Mouse (Mus musculus) C2C12 (cell line): ENCODE results near the gene Gsto1. TPM values are rescaled to one million over a fixed set of nuclear protein-coding genes. Genes with fewer than 3 reads are reported as not detected.

Experiments
- H3K27me3 ChIP-seq: one replicate; pipeline ENCODE4 v1.6.1; 2011; ENCODE audit not compliant: control insufficient read depth, insufficient read depth, insufficient read length
- H3K36me3 ChIP-seq: one replicate; pipeline ENCODE4 v1.6.1; 2011; ENCODE audit not compliant: control insufficient read depth, insufficient read depth
- H3K4me3 ChIP-seq: one replicate; pipeline ENCODE4 v1.5.1; 2011; ENCODE audit warnings: mild to moderate bottlenecking, control low read depth; ENCODE audit not compliant: poor library complexity, insufficient read depth, severe bottlenecking
- H3K79me2 ChIP-seq: one replicate; pipeline ENCODE4 v1.6.1; 2011; ENCODE audit not compliant: control insufficient read depth, insufficient read depth
- H3K79me3 ChIP-seq: one replicate; pipeline ENCODE4 v1.6.1; 2011; ENCODE audit warnings: low read depth, control low read depth
- H3ac ChIP-seq: one replicate; pipeline ENCODE3; 2011; ENCODE audit warnings: low read depth; ENCODE audit not compliant: control insufficient read depth, insufficient read length
- CEBPB ChIP-seq: IDR thresholded peaks from one replicate; pipeline ENCODE4 v1.6.1; 2011; ENCODE audit warnings: low read depth, mild to moderate bottlenecking, control low read depth, moderate library complexity
- CTCF ChIP-seq: IDR thresholded peaks from one replicate; pipeline ENCODE4 v1.5.1; 2011; ENCODE audit not compliant: control insufficient read depth, insufficient read depth, insufficient read length
- FOSL1 ChIP-seq: IDR thresholded peaks from one replicate; pipeline ENCODE4 v1.8.0; 2011; ENCODE audit warnings: mild to moderate bottlenecking, low read length; ENCODE audit not compliant: poor library complexity, insufficient read depth, severe bottlenecking
- MAX ChIP-seq: IDR thresholded peaks from one replicate; pipeline ENCODE4 v1.6.1; 2011; ENCODE audit warnings: mild to moderate bottlenecking, control low read depth
- MYOD1 ChIP-seq: IDR thresholded peaks from one replicate; pipeline ENCODE4 v1.6.1; 2011; ENCODE audit warnings: low read depth; ENCODE audit not compliant: control insufficient read depth, insufficient read length
- MYOG ChIP-seq: IDR thresholded peaks from one replicate; pipeline ENCODE4 v1.6.1; 2011; ENCODE audit not compliant: control insufficient read depth, insufficient read length; ENCODE audit errors: extremely low read depth
- USF1 ChIP-seq: IDR thresholded peaks from one replicate; pipeline ENCODE4 v1.6.1; 2011; ENCODE audit warnings: low read depth, mild to moderate bottlenecking, control low read depth, moderate library complexity
- polyA plus RNA-seq: library from polyadenylated mRNA; unstranded; fragments of >200 nt; fragmentation: generic; extraction: Trizol; gene quantifications from one replicate; pipeline ENCODE4 v1.2.1, GENCODE M21; 2012; ENCODE audit warnings: missing spikeins

Gene Gsto1
- polyA plus RNA-seq, 1 experiment: 272 TPM

DNA sequence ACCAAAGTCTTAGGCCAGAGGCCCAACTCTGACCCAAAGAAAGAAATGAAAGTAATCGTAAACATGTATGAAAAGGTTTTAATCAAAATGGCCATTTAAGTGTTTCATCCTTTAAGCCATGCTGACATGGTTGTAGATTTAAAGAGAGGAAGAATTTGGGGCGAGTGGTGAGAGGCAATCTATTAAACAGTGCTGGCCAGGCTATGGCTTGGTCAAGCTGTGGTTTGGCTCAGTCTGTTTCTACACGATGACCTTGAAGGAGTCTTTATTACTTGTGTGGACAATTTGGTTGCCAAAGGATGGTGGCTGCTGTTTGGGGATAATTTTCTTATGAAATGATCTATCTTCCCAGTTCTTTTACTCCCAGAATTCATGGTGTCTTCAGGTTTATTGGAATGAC lies 1.7 kb upstream of the Gsto1 start:
- Histone ChIP-seq H3K79me2 (peaks cover 31% of the 10 kb centered on the region), H3K79me3 (peaks cover 18% of the 10 kb centered on the region), H3K27me3 (no peaks in the 10 kb centered on the region), H3K36me3 (peaks cover 8% of the 10 kb centered on the region), H3K4me3 (no peak overlapping the region), H3ac (no peak overlapping the region)
- TF ChIP-seq FOSL1 (no peak), MYOG (no peak), CEBPB (no peak), USF1 (no peak), MYOD1 (no peak), MAX (no peak), CTCF (no peak)

GRCm38 (mm10) chr19:47853951-47854795 lies 597 bp upstream of the Gsto1 start:
- Histone ChIP-seq H3K27me3 (no peaks in the 10 kb centered on the region), H3ac (peak overlapping the region; percentile 36)

GRCm38 (mm10) chr19:47857957-47858942 lies 3.5 kb downstream of the Gsto1 start:
- Histone ChIP-seq H3K79me2 (peaks cover 41% of the 10 kb centered on the region), H3K79me3 (peaks cover 19% of the 10 kb centered on the region), H3K27me3 (no peaks in the 10 kb centered on the region), H3ac (no peak overlapping the region), H3K36me3 (peaks cover 47% of the 10 kb centered on the region), H3K4me3 (no peak overlapping the region)
- TF ChIP-seq FOSL1 (no peak), CEBPB (no peak), MYOD1 (no peak), USF1 (no peak), MYOG (no peak), MAX (no peak)

More at GRCm38 (mm10) chr19:47853951-47854795, 597 bp upstream of the Gsto1 start:
- TF ChIP-seq MYOG: no peak
- peak; percentile 46 for TF ChIP-seq FOSL1
- no peak for TF ChIP-seq CTCF
- TF ChIP-seq USF1: no peak
- peaks cover 41% of the 10 kb centered on the region for H3K79me2 ChIP-seq
- H3K36me3 ChIP-seq: peaks cover 18% of the 10 kb centered on the region
- peaks cover 18% of the 10 kb centered on the region for H3K79me3 ChIP-seq
- peak overlapping the region; percentile 75 for H3K4me3 ChIP-seq

- no peaks in the 10 kb centered on the region for H3K27me3 ChIP-seq
- no peak overlapping the region for H3K4me3 ChIP-seq
- peaks cover 41% of the 10 kb centered on the region for H3K79me2 ChIP-seq
- peaks cover 19% of the 10 kb centered on the region for H3K79me3 ChIP-seq
- H3ac ChIP-seq: no peak overlapping the region
- TF ChIP-seq MAX (no peak), CTCF (no peak), CEBPB (no peak), FOSL1 (no peak), USF1 (no peak), MYOG (no peak), MYOD1 (no peak)
- peaks cover 52% of the 10 kb centered on the region for H3K36me3 ChIP-seq
Measured at GRCm38 (mm10) chr19:47859180-47859579, 4.4 kb downstream of the Gsto1 start.

- H3ac ChIP-seq: no peak overlapping the region
- H3K79me3 ChIP-seq: peaks cover 1% of the 10 kb centered on the region
- TF ChIP-seq MAX (no peak), FOSL1 (no peak), MYOD1 (no peak), USF1 (no peak), CEBPB (no peak), CTCF (no peak), MYOG (no peak)
- peaks cover 13% of the 10 kb centered on the region for H3K79me2 ChIP-seq
- peaks cover 57% of the 10 kb centered on the region for H3K36me3 ChIP-seq
- no peaks in the 10 kb centered on the region for H3K27me3 ChIP-seq
- H3K4me3 ChIP-seq: no peak overlapping the region
Measured at GRCm38 (mm10) chr19:47862581-47862980, 7.8 kb downstream of the Gsto1 start.
